In the genomic region with DNA sequence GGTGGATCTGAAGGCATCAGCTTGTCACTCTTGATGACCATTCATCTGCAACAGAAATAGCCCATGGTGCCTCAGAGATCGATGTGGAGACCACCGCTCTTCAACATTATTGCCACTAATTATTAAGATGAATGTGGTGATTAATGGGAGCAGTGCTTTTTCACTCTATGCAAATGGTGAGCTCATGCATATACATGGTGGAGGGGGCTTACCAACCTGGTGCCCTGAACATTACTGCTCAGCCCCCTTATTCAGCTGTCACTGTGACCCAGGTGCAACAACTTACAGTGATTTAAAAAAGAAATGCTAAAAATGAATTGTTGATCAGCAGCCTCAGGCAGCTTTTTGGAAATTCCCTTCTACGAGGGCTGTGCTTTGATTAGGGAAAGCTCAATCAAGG, we compare ENCODE assay signal across 14 mouse cellular contexts.
"Had no signal": no experiment of that assay in that cellular context is flagged by ENCODE, and none has a peak within 500 bp of the region (broad histone marks: within the 10 kb centered on the region; RNA-seq: fewer than 3 reads in every experiment).

No protein-coding gene starts in this region.

- H3K9ac ChIP-seq: limb, embryonic 15.5 days; liver, embryonic 12.5 days; lung, embryonic 14.5 days had no signal

- ATAC-seq: liver, embryonic 12.5 days; midbrain, embryonic 16.5 days had no signal

- H3K36me3 ChIP-seq: limb, embryonic 15.5 days; liver, embryonic 12.5 days had no signal

- H3K9me3 ChIP-seq: limb, embryonic 15.5 days; liver, embryonic 12.5 days had no signal

- H3K4me2 ChIP-seq: limb, embryonic 15.5 days; liver, embryonic 12.5 days; lung, embryonic 14.5 days; midbrain, embryonic 11.5 days had no signal

- H3K27ac ChIP-seq: left cerebral cortex, adult 2 months; limb, embryonic 15.5 days; liver, embryonic 12.5 days had no signal

- H3K4me3 ChIP-seq: left cerebral cortex, adult 2 months; limb, embryonic 15.5 days; liver, embryonic 12.5 days had no signal

- H3K4me1 ChIP-seq: liver, embryonic 12.5 days had no signal

- DNase-seq: kidney, adult 8-10 months; kidney, postnatal 25 days; lung, embryonic 14.5 days; lung, postnatal 10 days; lung, postnatal 4 days; right cerebral cortex, postnatal 4 days; spleen, adult 18-20 months; thymus, adult 18-20 months; thymus, postnatal 14 days had no signal

- H3K27me3 ChIP-seq: liver, embryonic 12.5 days had no signal
